Mouse (Mus musculus) hindbrain, postnatal 0 days (tissue): ENCODE data around the gene Strip1. TPM values are rescaled to one million over a fixed set of nuclear protein-coding genes. Genes with fewer than 3 reads are reported as not detected.
A peak's percentile ranks its signal among the peaks of the same experiment; 100 is the strongest.

ENCODE experiments used
- ATAC-seq: fragments of 200-750 bp; cut with Nextera tagmentation; 2 replicates; pipeline ENCODE4 v1.8.0; 2017; ENCODE audit warnings: mild to moderate bottlenecking, moderate TSS enrichment, moderate library complexity
- DNase-seq: peaks from one replicate; pipeline ENCODE4 v3.0.0-alpha.2; 2015; ENCODE audit warnings: low spot score
- H3K27ac ChIP-seq: fragments of 300-500 bp; sonication (generic); 2 replicates; pipeline ENCODE4 v1.5.1; 2014; ENCODE audit warnings: mild to moderate bottlenecking
- H3K27me3 ChIP-seq: fragments of 300-500 bp; sonication (generic); 2 replicates; pipeline ENCODE4 v1.6.1; 2014; ENCODE audit warnings: low read length, mixed read lengths; ENCODE audit not compliant: insufficient read depth
- H3K36me3 ChIP-seq: fragments of 300-500 bp; sonication (generic); 2 replicates; pipeline ENCODE4 v1.6.1; 2014; ENCODE audit warnings: low read length, mixed read lengths; ENCODE audit not compliant: insufficient read depth
- H3K4me1 ChIP-seq: fragments of 300-500 bp; sonication (generic); 2 replicates; pipeline ENCODE4 v1.6.1; 2014; ENCODE audit warnings: antibody characterized with exemption, low read length, mixed read lengths; ENCODE audit not compliant: insufficient read depth
- H3K4me2 ChIP-seq: fragments of 300-500 bp; sonication (generic); 2 replicates; pipeline ENCODE4 v1.6.1; 2014; ENCODE audit warnings: low read depth, mild to moderate bottlenecking, low read length, moderate library complexity, mixed read lengths
- H3K4me3 ChIP-seq: fragments of 300-500 bp; sonication (generic); 2 replicates; pipeline ENCODE4 v1.5.1; 2014; ENCODE audit warnings: low read length
- H3K9ac ChIP-seq: fragments of 300-500 bp; sonication (generic); replicated peaks from 2 replicates; pipeline ENCODE4 v1.6.1; 2014; ENCODE audit warnings: mild to moderate bottlenecking, low read length, moderate library complexity, mixed read lengths
- H3K9me3 ChIP-seq: fragments of 300-500 bp; sonication (generic); 2 replicates; pipeline ENCODE4 v1.6.1; 2016; ENCODE audit warnings: low read length, mixed read lengths
- CTCF ChIP-seq: IDR thresholded peaks from 2 replicates; pipeline ENCODE4 v1.5.1; 2016; ENCODE audit warnings: antibody characterized with exemption, control low read depth, low read depth
- WGBS: fragments of 180-500 bp; shearing (Covaris S2); extraction: QIAGEN DNeasy Blood & Tissue Kit; methylation state at CpG from one replicate; pipeline ENCODE4 v1.1.7; 2014; 5-methylcytosine and 5-hydroxymethylcytosine counted together
- polyA plus RNA-seq: library from polyadenylated mRNA; unstranded; fragments of >200 nt; fragmentation: Nextera tagmentation; extraction: Ambion mirVana; gene quantifications from 2 replicates; pipeline ENCODE4 v1.2.1, GENCODE M21; 2015
- total RNA-seq: library from RNA; depleted of rRNA; stranded (reverse); fragments of >200 nt; gene quantifications from 2 replicates; pipeline ENCODE4 v1.2.3, GENCODE M21; 2014; rRNA removed

The Strip1 gene
- total and polyA plus RNA-seq, 2 experiments from 2014 or later = 98.7 to 135 TPM

GRCm38 (mm10) chr3:107571205-107571604 is 60.3 kb downstream of the Strip1 start:
- WGBS = 46% methylated on average over 2 of the region's 2 CpGs
- no peaks in the 10 kb centered on the region for H3K4me1 ChIP-seq
- no peak overlapping the region for H3K4me3 ChIP-seq
- H3K36me3 ChIP-seq = no peaks in the 10 kb centered on the region
- no peak overlapping the region for H3K27ac ChIP-seq
- ATAC-seq = no peak
- H3K9ac ChIP-seq = no peak overlapping the region
- H3K27me3 ChIP-seq = no peaks in the 10 kb centered on the region
- no peak for DNase-seq
- no peak overlapping the region for H3K4me2 ChIP-seq
- peak; percentile 57 for TF ChIP-seq CTCF
- H3K9me3 ChIP-seq = no peaks in the 10 kb centered on the region

GRCm38 (mm10) chr3:107568721-107569120 is 62.8 kb downstream of the Strip1 start:
- no peaks in the 10 kb centered on the region for H3K36me3 ChIP-seq
- no peak overlapping the region for H3K9ac ChIP-seq
- TF ChIP-seq CTCF = no peak
- no peaks in the 10 kb centered on the region for H3K27me3 ChIP-seq
- WGBS = 46% methylated on average over 4 of the region's 4 CpGs
- H3K4me1 ChIP-seq = no peaks in the 10 kb centered on the region
- DNase-seq = peak; percentile 48
- H3K27ac ChIP-seq = no peak overlapping the region
- no peak overlapping the region for H3K4me3 ChIP-seq
- no peak overlapping the region for H3K4me2 ChIP-seq
- peak; percentile 47; the same call in 1 of the 2 replicates for ATAC-seq
- no peaks in the 10 kb centered on the region for H3K9me3 ChIP-seq

GRCm38 (mm10) chr3:107567766-107568165 is 63.7 kb downstream of the Strip1 start:
- WGBS = 62% methylated on average over 7 of the region's 7 CpGs
- TF ChIP-seq CTCF = no peak
- H3K9me3 ChIP-seq = no peaks in the 10 kb centered on the region

GRCm38 (mm10) chr3:107565331-107565730 is 66.2 kb downstream of the Strip1 start:
- DNase-seq (no peak), ATAC-seq (no peak)
- TF ChIP-seq CTCF = no peak
- Histone ChIP-seq H3K9ac (no peak overlapping the region), H3K27ac (no peak overlapping the region), H3K4me3 (no peak overlapping the region), H3K36me3 (no peaks in the 10 kb centered on the region), H3K4me2 (no peak overlapping the region), H3K9me3 (no peaks in the 10 kb centered on the region), H3K27me3 (no peaks in the 10 kb centered on the region), H3K4me1 (no peaks in the 10 kb centered on the region)
- 36% methylated on average over 3 of the region's 3 CpGs for WGBS

More at GRCm38 (mm10) chr3:107567766-107568165, 63.7 kb downstream of the Strip1 start:
- Histone ChIP-seq H3K27ac (no peak overlapping the region), H3K36me3 (no peaks in the 10 kb centered on the region), H3K4me3 (no peak overlapping the region), H3K4me2 (no peak overlapping the region), H3K27me3 (no peaks in the 10 kb centered on the region), H3K4me1 (no peaks in the 10 kb centered on the region), H3K9ac (no peak overlapping the region)
- no peak for DNase-seq
- ATAC-seq = no peak

- no peaks in the 10 kb centered on the region for H3K27me3 ChIP-seq
- H3K36me3 ChIP-seq = no peaks in the 10 kb centered on the region
- DNase-seq (no peak), ATAC-seq (no peak)
- no peak overlapping the region for H3K9ac ChIP-seq
- no peak overlapping the region for H3K4me3 ChIP-seq
- H3K4me1 ChIP-seq = no peaks in the 10 kb centered on the region
- H3K27ac ChIP-seq = no peak overlapping the region
- no peak for TF ChIP-seq CTCF
- no peaks in the 10 kb centered on the region for H3K9me3 ChIP-seq
- no peak overlapping the region for H3K4me2 ChIP-seq
- 42% methylated on average over 4 of the region's 4 CpGs for WGBS
These were observed 67.6 kb downstream of the Strip1 start for GRCm38 (mm10) chr3:107563880-107564279.

- Histone ChIP-seq H3K27ac (no peak overlapping the region), H3K9me3 (no peaks in the 10 kb centered on the region), H3K36me3 (no peaks in the 10 kb centered on the region), H3K4me2 (no peak overlapping the region), H3K27me3 (0 out of 2 replicates have a peak, but pooled peaks cover 5% of the 10 kb centered on the region), H3K4me1 (no peaks in the 10 kb centered on the region), H3K4me3 (no peak overlapping the region), H3K9ac (no peak overlapping the region)
- no peak for ATAC-seq
- 80% methylated on average over 4 of the region's 4 CpGs for WGBS
- no peak for DNase-seq
- no peak for TF ChIP-seq CTCF
These were observed 68.9 kb downstream of the Strip1 start for GRCm38 (mm10) chr3:107562591-107562990.

Other genes with a start within 250 kb of the Strip1 start
- gene Kcnc4, start 172.1 kb downstream of the Strip1 start, total RNA-seq = 42.6 and 44.3 TPM in 2 replicates
- 13.3 and 16.6 TPM in 2 replicates for gene Kcnc4, start 172.1 kb downstream of the Strip1 start, polyA plus RNA-seq
- gene Slc6a17, start 113.7 kb downstream of the Strip1 start, total RNA-seq = 66.3 and 71.8 TPM in 2 replicates
- 18.9 and 20.6 TPM in 2 replicates for gene Slc6a17, start 113.7 kb downstream of the Strip1 start, polyA plus RNA-seq
- gene Ubl4b, start 76.6 kb downstream of the Strip1 start, total RNA-seq = not detected in 2 replicates
- not detected in 2 replicates for gene Ubl4b, start 76.6 kb downstream of the Strip1 start, polyA plus RNA-seq
- gene Alx3, start 36.7 kb downstream of the Strip1 start, total RNA-seq = 0.16 TPM in 1 of 2 replicates, not detected in the other
- 0.45 TPM in 2 replicates for gene Alx3, start 36.7 kb downstream of the Strip1 start, polyA plus RNA-seq
- not detected in 2 replicates for gene Gm10961, start 372 bp downstream of the Strip1 start, total RNA-seq
- gene Gm10961, start 372 bp downstream of the Strip1 start, polyA plus RNA-seq = not detected in 2 replicates
- gene Ahcyl1, start 64.9 kb upstream of the Strip1 start, total RNA-seq = 54.2 and 55.3 TPM in 2 replicates
- gene Ahcyl1, start 64.9 kb upstream of the Strip1 start, polyA plus RNA-seq = 122 and 132 TPM in 2 replicates
- gene Csf1, start 128.8 kb upstream of the Strip1 start, total RNA-seq = 13.1 and 15.1 TPM in 2 replicates
- 11.2 and 12.1 TPM in 2 replicates for gene Csf1, start 128.8 kb upstream of the Strip1 start, polyA plus RNA-seq
- not detected in 2 replicates for gene Eps8l3, start 245.5 kb upstream of the Strip1 start, total RNA-seq
- gene Eps8l3, start 245.5 kb upstream of the Strip1 start, polyA plus RNA-seq = not detected in 2 replicates